Mouse (Mus musculus) midbrain, postnatal 0 days (tissue): ENCODE measurements at regions not wholly inside any gene's neighbourhood (a gene's known extent, or its start where the extent isn't known, plus 50 kb on each side); places are given as distances from the start of the nearest gene placed in this dataset.

ENCODE experiments used
- ATAC-seq: fragments of 200-750 bp; cut with Nextera tagmentation; 2 replicates; pipeline ENCODE4 v1.8.0; 2017; ENCODE audit warnings: moderate number of reproducible peaks, mild to moderate bottlenecking, moderate TSS enrichment, moderate library complexity; ENCODE audit not compliant: low FRiP score
- DNase-seq: peaks from one replicate; pipeline ENCODE4 v3.0.0-alpha.2; 2015; ENCODE audit warnings: low spot score
- H3K27ac ChIP-seq: fragments of 300-500 bp; sonication (generic); 2 replicates; pipeline ENCODE4 v1.5.1; 2014; ENCODE audit warnings: low read depth, mild to moderate bottlenecking, low read length, mixed read lengths
- H3K27me3 ChIP-seq: fragments of 300-500 bp; sonication (generic); 2 replicates; pipeline ENCODE4 v1.6.1; 2014; ENCODE audit warnings: low read length, control low read depth, mixed read lengths; ENCODE audit not compliant: insufficient read depth
- H3K36me3 ChIP-seq: fragments of 300-500 bp; sonication (generic); 2 replicates; pipeline ENCODE4 v1.6.1; 2014; ENCODE audit warnings: low read length, control low read depth, mixed read lengths; ENCODE audit not compliant: insufficient read depth
- H3K4me1 ChIP-seq: fragments of 300-500 bp; sonication (generic); 2 replicates; pipeline ENCODE4 v1.6.1; 2014; ENCODE audit warnings: mild to moderate bottlenecking, control low read depth, antibody characterized with exemption, low read length, mixed read lengths; ENCODE audit not compliant: insufficient read depth
- H3K4me2 ChIP-seq: fragments of 300-500 bp; sonication (generic); 2 replicates; pipeline ENCODE4 v1.6.1; 2014; ENCODE audit warnings: low read depth, mild to moderate bottlenecking, low read length, mixed read lengths; ENCODE audit not compliant: poor library complexity, severe bottlenecking
- H3K4me3 ChIP-seq: fragments of 300-500 bp; sonication (generic); 2 replicates; pipeline ENCODE4 v1.5.1; 2014; ENCODE audit warnings: low read depth, mild to moderate bottlenecking, low read length, moderate library complexity
- H3K9ac ChIP-seq: fragments of 300-500 bp; sonication (generic); replicated peaks from 2 replicates; pipeline ENCODE4 v1.6.1; 2014; ENCODE audit warnings: mild to moderate bottlenecking, low read length, moderate library complexity, mixed read lengths; ENCODE audit not compliant: poor library complexity, severe bottlenecking
- H3K9me3 ChIP-seq: fragments of 300-500 bp; sonication (generic); 2 replicates; pipeline ENCODE4 v1.6.1; 2016; ENCODE audit warnings: low read length, control low read depth
- CTCF ChIP-seq: IDR thresholded peaks from 2 replicates; pipeline ENCODE4 v1.5.1; 2016; ENCODE audit warnings: antibody characterized with exemption, mild to moderate bottlenecking
- WGBS: fragments of 180-500 bp; shearing (Covaris S2); extraction: QIAGEN DNeasy Blood & Tissue Kit; methylation state at CpG from one replicate; pipeline ENCODE4 v1.1.7; 2014; 5-methylcytosine and 5-hydroxymethylcytosine counted together

- no peak for TF ChIP-seq CTCF
- no peak for DNase-seq
- Histone ChIP-seq H3K4me3 (no peak overlapping the region), H3K27ac (no peak overlapping the region), H3K9ac (no peak overlapping the region), H3K27me3 (no peaks in the 10 kb centered on the region), H3K4me2 (no peak overlapping the region), H3K36me3 (no peaks in the 10 kb centered on the region), H3K4me1 (no peaks in the 10 kb centered on the region), H3K9me3 (no peaks in the 10 kb centered on the region)
- no peak for ATAC-seq
- 96% methylated on average over 7 of the region's 7 CpGs for WGBS
Measured at GRCm38 (mm10) chr5:119169274-119169673, 501.2 kb upstream of the Tbx3 start.

- DNase-seq = no peak
- no peak overlapping the region for H3K4me2 ChIP-seq
- H3K9ac ChIP-seq = no peak overlapping the region
- no peak for TF ChIP-seq CTCF
- WGBS = 80% methylated on average over 1 of the region's 1 CpGs
- H3K4me1 ChIP-seq = no peaks in the 10 kb centered on the region
- no peaks in the 10 kb centered on the region for H3K27me3 ChIP-seq
- H3K27ac ChIP-seq = no peak overlapping the region
- no peak overlapping the region for H3K4me3 ChIP-seq
- H3K36me3 ChIP-seq = no peaks in the 10 kb centered on the region
- H3K9me3 ChIP-seq = no peaks in the 10 kb centered on the region
- ATAC-seq = no peak
Measured at GRCm38 (mm10) chr5:119171626-119172025, 498.8 kb upstream of the Tbx3 start.

GRCm38 (mm10) chr5:119178805-119179204, 491.7 kb upstream of the Tbx3 start:
- Histone ChIP-seq H3K4me2 (no peak overlapping the region), H3K27ac (no peak overlapping the region), H3K9me3 (no peaks in the 10 kb centered on the region), H3K27me3 (no peaks in the 10 kb centered on the region), H3K36me3 (no peaks in the 10 kb centered on the region), H3K9ac (no peak overlapping the region), H3K4me1 (no peaks in the 10 kb centered on the region), H3K4me3 (no peak overlapping the region)
- DNase-seq (no peak), ATAC-seq (no peak)
- no peak for TF ChIP-seq CTCF
- WGBS = 69% methylated on average over 9 of the region's 9 CpGs

- Histone ChIP-seq H3K9ac (no peak overlapping the region), H3K27ac (no peak overlapping the region), H3K4me1 (no peaks in the 10 kb centered on the region), H3K4me3 (no peak overlapping the region), H3K9me3 (no peaks in the 10 kb centered on the region), H3K27me3 (no peaks in the 10 kb centered on the region), H3K4me2 (no peak overlapping the region), H3K36me3 (no peaks in the 10 kb centered on the region)
- no peak for TF ChIP-seq CTCF
- 74% methylated on average over 5 of the region's 5 CpGs for WGBS
- DNase-seq = no peak
- no peak for ATAC-seq
Measured at GRCm38 (mm10) chr5:119183545-119184047, 486.9 kb upstream of the Tbx3 start.

GRCm38 (mm10) chr5:119186611-119187010, 483.9 kb upstream of the Tbx3 start:
- H3K4me2 ChIP-seq = no peak overlapping the region
- H3K9me3 ChIP-seq = no peaks in the 10 kb centered on the region
- 48% methylated on average over 3 of the region's 3 CpGs for WGBS
- no peak for TF ChIP-seq CTCF
- no peaks in the 10 kb centered on the region for H3K4me1 ChIP-seq
- H3K36me3 ChIP-seq = no peaks in the 10 kb centered on the region
- ATAC-seq (no peak), DNase-seq (no peak)
- H3K4me3 ChIP-seq = no peak overlapping the region
- H3K27me3 ChIP-seq = no peaks in the 10 kb centered on the region
- no peak overlapping the region for H3K27ac ChIP-seq
- no peak overlapping the region for H3K9ac ChIP-seq

- H3K36me3 ChIP-seq = no peaks in the 10 kb centered on the region
Measured at GRCm38 (mm10) chr5:119188476-119188875, 482.0 kb upstream of the Tbx3 start.

More at GRCm38 (mm10) chr5:119188476-119188875, 482.0 kb upstream of the Tbx3 start:
- DNase-seq (peak; percentile 16), ATAC-seq (no peak)
- H3K27me3 ChIP-seq = no peaks in the 10 kb centered on the region
- H3K4me3 ChIP-seq = no peak overlapping the region
- TF ChIP-seq CTCF = no peak
- no peak overlapping the region for H3K9ac ChIP-seq
- 49% methylated on average over 6 of the region's 6 CpGs for WGBS
- no peaks in the 10 kb centered on the region for H3K4me1 ChIP-seq
- H3K27ac ChIP-seq = no peak overlapping the region
- H3K4me2 ChIP-seq = no peak overlapping the region
- H3K9me3 ChIP-seq = no peaks in the 10 kb centered on the region
